Mouse (Mus musculus): ENCODE data around the gene Olfr340.
"Not testable (repeated sequence)": the region's sequence is repeated elsewhere in the genome, so short reads cannot be mapped to it uniquely, and the experiment has no call there.

Olfr340 gene

DNA sequence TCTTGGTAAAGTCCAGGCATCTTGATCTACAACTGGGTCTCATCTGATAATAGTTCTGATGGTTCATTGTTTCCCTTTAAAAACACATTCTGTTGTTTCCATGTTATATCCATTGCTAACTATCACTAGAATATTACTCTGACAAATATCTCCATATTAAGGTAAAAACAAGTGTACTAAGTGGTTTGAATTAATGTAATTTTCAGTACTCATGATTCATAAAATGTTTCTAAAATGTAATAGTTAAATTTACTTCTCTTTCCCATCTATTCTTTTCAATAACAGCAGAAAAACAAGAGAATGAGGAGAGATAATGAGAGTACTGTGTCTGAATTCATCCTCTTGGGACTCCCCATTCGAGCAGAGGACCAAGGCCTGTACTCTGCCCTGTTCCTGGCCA is at the start of gene Olfr340:
TSS of gene Olfr340 (plus strand) at position 301 of the 400 bp plus-strand sequence.
- in situ Hi-C loops (cut with MboI, MseI): no loop called here

DNA sequence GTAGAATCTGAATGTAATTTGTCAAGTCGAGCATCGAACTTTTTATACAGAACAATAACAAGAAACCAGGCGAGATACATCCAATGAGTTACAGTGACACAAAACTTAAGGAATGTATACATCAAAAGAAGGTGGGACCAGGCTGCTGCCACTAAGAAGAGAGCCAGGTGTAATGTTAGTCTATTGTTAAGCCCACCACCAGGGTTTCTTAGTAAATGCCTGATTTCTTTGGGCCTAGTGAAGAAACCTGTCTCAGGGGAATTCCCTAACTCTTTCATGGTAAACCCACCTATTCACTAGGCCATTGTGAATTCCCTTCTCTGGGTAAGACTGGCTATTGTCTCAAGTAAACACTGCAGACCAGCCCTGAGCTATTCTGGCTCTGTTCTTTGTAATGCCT is 37.2 kb upstream of the Olfr340 start:
- in situ Hi-C loops (cut with MboI, MseI): not testable (repeated sequence)

GRCm38 (mm10) chr2:36415591-36415990 is 36.8 kb upstream of the Olfr340 start:
- in situ Hi-C loops (cut with MboI, MseI): not testable (repeated sequence)

GRCm38 (mm10) chr2:36418647-36419046 is 33.7 kb upstream of the Olfr340 start, which contains the start of gene Olfr339:
TSS of gene Olfr339 (plus strand) at chr2:36418947.
- in situ Hi-C loops (cut with MboI, MseI): no loop called here

DNA sequence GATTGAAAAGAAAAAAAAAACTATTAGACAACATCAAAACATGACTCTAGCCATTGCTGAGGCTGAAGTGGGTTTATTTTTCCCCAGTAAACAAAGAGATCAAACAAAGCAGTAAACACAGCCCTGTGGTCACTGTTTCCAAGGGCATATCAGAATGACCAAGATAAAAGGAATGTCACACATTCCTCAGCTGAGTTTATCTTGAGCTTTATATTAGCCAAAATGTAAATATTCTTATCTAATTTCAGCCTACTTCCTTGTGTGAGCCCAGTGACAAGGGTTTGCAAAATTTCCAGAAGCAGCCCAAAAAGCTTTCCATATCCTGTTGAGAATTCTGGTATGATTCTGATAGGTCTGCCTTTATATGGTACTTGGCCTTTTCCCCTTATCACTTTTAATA is 21.2 kb downstream of the Olfr340 start:
- in situ Hi-C loops (cut with MboI, MseI): no loop called here

GRCm38 (mm10) chr2:36482368-36482767 is 30.0 kb downstream of the Olfr340 start, which contains the start of gene Olfr341:
TSS of gene Olfr341 (minus strand) at chr2:36482468.
- in situ Hi-C loops (cut with MboI, MseI): no loop called here

Data from T-helper 17 cell (primary cell).